Mouse (Mus musculus): Measurements from ENCODE around the gene Rin3. TPM values are rescaled to one million over a fixed set of nuclear protein-coding genes. Genes with fewer than 3 reads are reported as not detected.

Gene Rin3
- total RNA-seq, 1 experiment = 3.8 TPM

DNA sequence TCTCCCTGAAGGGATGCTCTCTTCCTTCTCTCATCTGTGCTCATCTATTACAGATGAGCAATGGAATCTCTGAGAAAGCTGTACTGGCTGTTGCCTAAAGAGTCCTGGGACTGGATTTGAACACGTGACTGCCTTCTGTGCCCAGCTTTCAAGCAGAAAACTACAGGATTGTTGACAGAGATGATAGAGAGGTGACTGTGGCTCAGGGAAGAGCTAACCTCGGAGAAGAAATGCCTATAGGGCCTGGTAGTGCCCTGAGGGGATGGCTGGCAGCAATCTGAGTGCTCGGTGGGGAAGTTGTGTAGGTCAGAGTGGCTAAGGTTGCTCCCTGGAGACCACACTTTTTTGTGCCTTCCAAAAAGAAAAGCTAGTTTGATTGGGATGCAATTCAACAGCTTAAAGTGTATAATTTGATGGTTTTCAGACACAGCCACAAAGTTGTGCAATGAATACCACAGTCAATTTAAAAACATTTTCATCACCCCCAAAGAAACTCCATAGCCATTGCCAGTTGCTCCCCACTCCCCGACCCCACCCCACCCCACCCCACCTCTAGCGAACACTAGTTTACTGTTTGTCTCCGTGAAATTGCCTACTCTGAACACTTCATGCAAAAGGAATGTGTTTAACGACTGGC, 1.9 kb upstream of the Rin3 start:
- H3K9ac ChIP-seq (ENCODE audit: insufficient read depth, low read depth, low read length, poor library complexity, severe bottlenecking) = no peak overlapping the region
- H3K4me3 ChIP-seq (ENCODE audit: insufficient read depth in 1 of 2, low read depth in 1 of 2, low read length in 2 of 2, poor library complexity in 1 of 2, severe bottlenecking in 1 of 2) = no peak overlapping the region
- H3K27ac ChIP-seq (ENCODE audit: insufficient read depth, low read depth, low read length, poor library complexity, severe bottlenecking) = no peak overlapping the region
- H3K4me1 ChIP-seq (ENCODE audit: control insufficient read depth in 2 of 2, insufficient read depth in 2 of 2, low read length in 2 of 2, poor library complexity in 1 of 2) = no peaks in the 10 kb centered on the region
- H3K9me3 ChIP-seq (ENCODE audit: control insufficient read depth, insufficient read depth, low read depth, low read length) = peaks cover 4% of the 10 kb centered on the region
- H3K36me3 ChIP-seq (ENCODE audit: control insufficient read depth, insufficient read depth, low read length, poor library complexity, severe bottlenecking) = no peaks in the 10 kb centered on the region
- no peak for TF ChIP-seq MAFK (IDR thresholded peaks at IDR 0.05; ENCODE audit: insufficient read depth, low read depth, low read length)
- TF ChIP-seq HCFC1 (IDR thresholded peaks at IDR 0.05; ENCODE audit: borderline replicate concordance, insufficient read depth, low read length) = no peak
- no peak for TF ChIP-seq ZNF384 (IDR thresholded peaks at IDR 0.05; ENCODE audit: low read depth, low read length)
- no peak for TF ChIP-seq ZC3H11A (IDR thresholded peaks at IDR 0.05; ENCODE audit: borderline replicate concordance, low read depth, low read length)
- TF ChIP-seq CHD2 (IDR thresholded peaks at IDR 0.05; ENCODE audit: low read depth, low read length) = no peak
- DNase-seq (ENCODE audit: low read depth, low spot score) = no peak
- in situ Hi-C loops (cut with MboI; ENCODE audit: low sequenced_read_pairs in 2 of 2, unreplicated experiment in 2 of 2) = no loop called here

DNA sequence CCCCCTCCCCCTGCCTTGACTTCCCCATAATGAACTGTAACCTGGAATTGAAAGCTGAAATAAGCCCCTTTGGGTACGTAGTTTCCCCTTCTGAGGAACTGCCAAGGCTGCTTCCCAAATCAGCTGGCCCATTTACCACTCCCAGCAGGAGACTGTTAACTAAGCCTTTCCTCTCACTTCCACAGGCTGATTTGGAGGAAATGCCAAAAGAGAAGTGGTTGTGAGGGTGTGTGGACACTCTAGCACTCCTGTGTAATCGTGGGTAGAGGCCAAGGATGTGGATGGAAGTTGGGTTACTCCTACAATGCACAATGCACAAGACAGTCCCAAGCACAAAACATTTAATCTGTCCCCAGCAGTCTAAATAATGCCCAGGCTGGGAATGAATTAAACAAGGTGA, 722 bp upstream of the Rin3 start:
- in situ Hi-C loops (cut with MboI; ENCODE audit: low sequenced_read_pairs in 2 of 2, unreplicated experiment in 2 of 2) = no loop called here
- no peak for DNase-seq (ENCODE audit: low read depth, low spot score)
- Histone ChIP-seq H3K4me1 (ENCODE audit: control insufficient read depth in 2 of 2, insufficient read depth in 2 of 2, low read length in 2 of 2, poor library complexity in 1 of 2) (no peaks in the 10 kb centered on the region), H3K27ac (ENCODE audit: insufficient read depth, low read depth, low read length, poor library complexity, severe bottlenecking) (no peak overlapping the region), H3K36me3 (ENCODE audit: control insufficient read depth, insufficient read depth, low read length, poor library complexity, severe bottlenecking) (no peaks in the 10 kb centered on the region), H3K9me3 (ENCODE audit: control insufficient read depth, insufficient read depth, low read depth, low read length) (peaks cover 4% of the 10 kb centered on the region), H3K9ac (ENCODE audit: insufficient read depth, low read depth, low read length, poor library complexity, severe bottlenecking) (no peak overlapping the region), H3K4me3 (ENCODE audit: insufficient read depth in 1 of 2, low read depth in 1 of 2, low read length in 2 of 2, poor library complexity in 1 of 2, severe bottlenecking in 1 of 2) (no peak overlapping the region)
- TF ChIP-seq HCFC1 (IDR thresholded peaks at IDR 0.05; ENCODE audit: borderline replicate concordance, insufficient read depth, low read length) (no peak), MAFK (IDR thresholded peaks at IDR 0.05; ENCODE audit: insufficient read depth, low read depth, low read length) (no peak), ZNF384 (IDR thresholded peaks at IDR 0.05; ENCODE audit: low read depth, low read length) (no peak), CHD2 (IDR thresholded peaks at IDR 0.05; ENCODE audit: low read depth, low read length) (no peak), ZC3H11A (IDR thresholded peaks at IDR 0.05; ENCODE audit: borderline replicate concordance, low read depth, low read length) (no peak)

DNA sequence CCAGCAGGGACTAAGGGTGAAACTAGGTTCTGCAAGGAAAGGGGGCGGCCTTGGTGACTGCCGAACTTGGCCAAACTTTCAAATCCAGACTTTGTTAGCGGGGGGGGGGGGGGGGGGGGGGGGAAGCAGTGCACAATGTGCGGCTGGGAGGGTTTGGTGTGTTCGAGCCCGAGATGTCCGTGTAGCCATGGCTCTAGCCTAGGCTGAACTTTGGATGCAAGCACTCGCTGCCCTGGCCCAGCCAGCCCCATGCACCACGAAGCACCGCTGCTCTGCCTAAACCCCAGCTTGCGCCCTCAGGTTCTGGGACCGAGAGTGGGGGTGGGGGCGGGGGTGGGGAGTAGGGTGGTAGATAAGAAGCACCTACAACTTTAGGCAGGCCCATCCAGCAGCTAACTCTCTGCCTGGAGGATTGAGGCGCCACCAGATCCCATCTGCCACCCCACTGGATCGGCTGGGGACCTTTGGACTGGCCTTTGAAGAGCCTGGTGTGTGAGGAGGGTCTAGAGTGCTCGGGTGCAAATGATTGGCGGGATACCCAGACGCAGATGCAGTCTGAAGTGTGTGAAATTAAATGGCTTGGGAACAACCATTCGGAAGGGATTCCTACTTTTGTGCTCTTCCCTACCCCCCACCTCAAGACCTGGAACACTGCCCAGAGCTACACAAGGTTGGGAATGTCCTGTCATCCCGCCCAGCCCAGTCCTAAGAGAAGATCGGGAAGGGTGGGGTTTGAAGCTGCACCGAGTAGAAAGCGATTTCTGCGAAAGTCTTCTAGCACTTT, 827 bp downstream of the Rin3 start:
- Histone ChIP-seq H3K4me1 (ENCODE audit: control insufficient read depth in 2 of 2, insufficient read depth in 2 of 2, low read length in 2 of 2, poor library complexity in 1 of 2) (no peaks in the 10 kb centered on the region), H3K9me3 (ENCODE audit: control insufficient read depth, insufficient read depth, low read depth, low read length) (peaks cover 4% of the 10 kb centered on the region), H3K36me3 (ENCODE audit: control insufficient read depth, insufficient read depth, low read length, poor library complexity, severe bottlenecking) (no peaks in the 10 kb centered on the region), H3K9ac (ENCODE audit: insufficient read depth, low read depth, low read length, poor library complexity, severe bottlenecking) (peak overlapping the region; percentile 50), H3K4me3 (ENCODE audit: insufficient read depth in 1 of 2, low read depth in 1 of 2, low read length in 2 of 2, poor library complexity in 1 of 2, severe bottlenecking in 1 of 2) (peak overlapping the region; percentile 71 to 73; a peak in 3 of 4 replicates), H3K27ac (ENCODE audit: insufficient read depth, low read depth, low read length, poor library complexity, severe bottlenecking) (no peak overlapping the region)
- DNase-seq (ENCODE audit: low read depth, low spot score) = no peak
- in situ Hi-C loops (cut with MboI; ENCODE audit: low sequenced_read_pairs in 2 of 2, unreplicated experiment in 2 of 2) = no loop called here
- no peak for TF ChIP-seq MAFK (IDR thresholded peaks at IDR 0.05; ENCODE audit: insufficient read depth, low read depth, low read length)
- no peak for TF ChIP-seq CHD2 (IDR thresholded peaks at IDR 0.05; ENCODE audit: low read depth, low read length)
- TF ChIP-seq ZC3H11A (IDR thresholded peaks at IDR 0.05; ENCODE audit: borderline replicate concordance, low read depth, low read length) = no peak
- no peak for TF ChIP-seq HCFC1 (IDR thresholded peaks at IDR 0.05; ENCODE audit: borderline replicate concordance, insufficient read depth, low read length)
- no peak for TF ChIP-seq ZNF384 (IDR thresholded peaks at IDR 0.05; ENCODE audit: low read depth, low read length)

DNA sequence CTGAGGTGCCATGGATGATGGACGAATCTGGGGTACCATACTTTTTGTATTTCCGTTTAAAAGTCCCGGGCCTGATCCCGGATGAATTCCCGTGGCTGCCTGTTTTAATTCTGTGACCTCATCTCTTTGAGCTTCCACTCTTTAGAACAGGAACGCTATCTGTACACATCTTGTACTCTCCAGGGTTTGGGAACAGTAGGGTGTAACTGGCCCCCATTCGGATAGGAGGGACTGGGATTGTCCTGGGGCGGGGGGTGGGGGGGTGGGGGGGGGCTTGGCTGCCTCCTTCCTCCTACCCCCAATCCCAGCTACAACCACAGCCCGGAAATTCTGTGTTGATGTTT, 1.4 kb downstream of the Rin3 start:
- in situ Hi-C loops (cut with MboI; ENCODE audit: low sequenced_read_pairs in 2 of 2, unreplicated experiment in 2 of 2) = no loop called here
- no peaks in the 10 kb centered on the region for H3K36me3 ChIP-seq (ENCODE audit: control insufficient read depth, insufficient read depth, low read length, poor library complexity, severe bottlenecking)
- no peak for TF ChIP-seq HCFC1 (IDR thresholded peaks at IDR 0.05; ENCODE audit: borderline replicate concordance, insufficient read depth, low read length)
- TF ChIP-seq ZNF384 (IDR thresholded peaks at IDR 0.05; ENCODE audit: low read depth, low read length) = no peak
- no peak for TF ChIP-seq CHD2 (IDR thresholded peaks at IDR 0.05; ENCODE audit: low read depth, low read length)
- no peak for TF ChIP-seq MAFK (IDR thresholded peaks at IDR 0.05; ENCODE audit: insufficient read depth, low read depth, low read length)
- TF ChIP-seq ZC3H11A (IDR thresholded peaks at IDR 0.05; ENCODE audit: borderline replicate concordance, low read depth, low read length) = no peak
- no peaks in the 10 kb centered on the region for H3K4me1 ChIP-seq (ENCODE audit: control insufficient read depth in 2 of 2, insufficient read depth in 2 of 2, low read length in 2 of 2, poor library complexity in 1 of 2)
- no peak overlapping the region for H3K9ac ChIP-seq (ENCODE audit: insufficient read depth, low read depth, low read length, poor library complexity, severe bottlenecking)
- H3K27ac ChIP-seq (ENCODE audit: insufficient read depth, low read depth, low read length, poor library complexity, severe bottlenecking) = no peak overlapping the region
- 0 out of 4 replicates have a peak overlapping the region, but pooled peaks of 1 of the 2 experiments have one; percentile 33 for H3K4me3 ChIP-seq (ENCODE audit: insufficient read depth in 1 of 2, low read depth in 1 of 2, low read length in 2 of 2, poor library complexity in 1 of 2, severe bottlenecking in 1 of 2)
- DNase-seq (ENCODE audit: low read depth, low spot score) = no peak
- H3K9me3 ChIP-seq (ENCODE audit: control insufficient read depth, insufficient read depth, low read depth, low read length) = peaks cover 4% of the 10 kb centered on the region
